Mouse (Mus musculus) MEL (cell line): ENCODE measurements at regions not wholly inside any gene's neighbourhood (a gene's known extent, or its start where the extent isn't known, plus 50 kb on each side); places are given as distances from the start of the nearest gene placed in this dataset.

Experiments
- DNase-seq: peaks from one replicate; pipeline ENCODE4 v3.0.0; 2011; ENCODE audit warnings: low read depth, low spot score
- H3K27ac ChIP-seq: 2 replicates; pipeline ENCODE4 v1.5.1; 2012; ENCODE audit warnings: low read depth, mild to moderate bottlenecking, control low read depth, low read length, moderate library complexity; ENCODE audit not compliant: control insufficient read depth
- H3K27me3 ChIP-seq, 2 experiments: fragments of 150-350 bp in 1 of 2; sonication (generic) in 1 of 2; 2 replicates each; pipeline ENCODE4 v1.6.1; 2012; ENCODE audit warnings: low read length in 2 of 2, mild to moderate bottlenecking in 2 of 2, improper control_type of control experiment in 1 of 2, moderate library complexity in 1 of 2; ENCODE audit not compliant: insufficient read depth in 2 of 2, control insufficient read depth in 1 of 2
- H3K36me3 ChIP-seq, 2 experiments: 2 replicates each; pipeline ENCODE4 v1.6.1; 2012 to 2014; ENCODE audit warnings: low read length in 2 of 2, improper control_type of control experiment in 1 of 2, inconsistent platforms in 1 of 2, mild to moderate bottlenecking in 1 of 2; ENCODE audit not compliant: insufficient read depth in 2 of 2, control insufficient read depth in 1 of 2
- H3K4me1 ChIP-seq, 2 experiments: fragments of 150-350 bp in 1 of 2; sonication (generic) in 1 of 2; 2 replicates each; pipeline ENCODE4 v1.6.1; 2012; ENCODE audit warnings: low read length in 2 of 2, improper control_type of control experiment in 1 of 2, mild to moderate bottlenecking in 1 of 2; ENCODE audit not compliant: insufficient read depth in 2 of 2, control insufficient read depth in 1 of 2
- H3K4me3 ChIP-seq, 2 experiments: fragments of 150-350 bp in 1 of 2; sonication (generic) in 1 of 2; 2 replicates each; pipeline ENCODE4 v1.5.1; 2012; ENCODE audit warnings: low read depth in 2 of 2, low read length in 2 of 2, mild to moderate bottlenecking in 2 of 2, moderate library complexity in 2 of 2, control low read depth in 1 of 2, improper control_type of control experiment in 1 of 2; ENCODE audit not compliant: control insufficient read depth in 1 of 2, insufficient read depth in 1 of 2
- H3K79me2 ChIP-seq: 2 replicates; pipeline ENCODE4 v1.6.1; 2012; ENCODE audit warnings: mild to moderate bottlenecking, low read length, moderate library complexity; ENCODE audit not compliant: control insufficient read depth, poor library complexity, insufficient read depth
- H3K9ac ChIP-seq: 2 replicates; pipeline ENCODE4 v1.6.1; 2012; ENCODE audit warnings: low read depth, mild to moderate bottlenecking, control low read depth, low read length, moderate library complexity; ENCODE audit not compliant: control insufficient read depth, poor library complexity, severe bottlenecking
- H3K9me3 ChIP-seq: fragments of 150-350 bp; sonication (generic); replicated peaks from 2 replicates; pipeline ENCODE4 v1.6.1; 2012; ENCODE audit warnings: mild to moderate bottlenecking, low read length, improper control_type of control experiment, moderate library complexity; ENCODE audit not compliant: insufficient read depth
- CHD1 ChIP-seq: IDR thresholded peaks from 2 replicates; pipeline ENCODE4 v1.6.1; 2012; ENCODE audit warnings: low read depth, mild to moderate bottlenecking, inconsistent platforms, low read length, improper control_type of control experiment
- CHD2 ChIP-seq: IDR thresholded peaks from 2 replicates; pipeline ENCODE4 v1.6.1; 2011; ENCODE audit warnings: low read length, improper control_type of control experiment
- CTCF ChIP-seq, 3 experiments: IDR thresholded peaks in 2 of 3; conservative IDR thresholded peaks in 1 of 3; 2 replicates each; pipeline ENCODE4 v1.5.1; 2011 to 2012; ENCODE audit warnings: low read length in 3 of 3, low read depth in 2 of 3, mild to moderate bottlenecking in 2 of 3, improper control_type of control experiment in 1 of 3, inconsistent platforms in 1 of 3, mixed read lengths in 1 of 3, moderate library complexity in 1 of 3; ENCODE audit not compliant: control insufficient read depth in 1 of 3, insufficient read depth in 1 of 3, poor library complexity in 1 of 3, severe bottlenecking in 1 of 3
- E2F4 ChIP-seq: IDR thresholded peaks from 2 replicates; pipeline ENCODE4 v1.6.1; 2011; ENCODE audit warnings: low read depth, low read length, improper control_type of control experiment, borderline replicate concordance
- ELF1 ChIP-seq: IDR thresholded peaks from 2 replicates; pipeline ENCODE4 v1.6.1; 2014; ENCODE audit warnings: low read depth, mild to moderate bottlenecking, inconsistent platforms, low read length, improper control_type of control experiment, moderate library complexity
- EP300 ChIP-seq, 2 experiments: IDR thresholded peaks; 2 replicates each; pipeline ENCODE4 v1.6.1; 2011; ENCODE audit warnings: improper control_type of control experiment in 2 of 2, low read length in 2 of 2, low read depth in 1 of 2, mild to moderate bottlenecking in 1 of 2
- GABPA ChIP-seq: IDR thresholded peaks from 2 replicates; pipeline ENCODE4 v1.6.1; 2012; ENCODE audit warnings: low read depth, mild to moderate bottlenecking, inconsistent platforms, low read length, improper control_type of control experiment, moderate library complexity
- GATA1 ChIP-seq: IDR thresholded peaks from 2 replicates; pipeline ENCODE4 v1.6.1; 2011; ENCODE audit warnings: low read depth, low read length, improper control_type of control experiment
- HCFC1 ChIP-seq: IDR thresholded peaks from 2 replicates; pipeline ENCODE4 v1.6.1; 2012; ENCODE audit warnings: low read depth, mild to moderate bottlenecking, inconsistent platforms, low read length, improper control_type of control experiment, moderate library complexity
- KAT2A ChIP-seq: conservative IDR thresholded peaks from 2 replicates; pipeline ENCODE4 v1.6.1; 2012; ENCODE audit warnings: low read depth, low read length, improper control_type of control experiment, inconsistent platforms
- MAX ChIP-seq: IDR thresholded peaks from 2 replicates; pipeline ENCODE4 v1.6.1; 2011; ENCODE audit warnings: low read length, improper control_type of control experiment
- MAZ ChIP-seq: IDR thresholded peaks from 2 replicates; pipeline ENCODE4 v1.6.1; 2012; ENCODE audit warnings: low read depth, mild to moderate bottlenecking, inconsistent platforms, low read length, improper control_type of control experiment
- MEF2A ChIP-seq: IDR thresholded peaks from 2 replicates; pipeline ENCODE4 v1.6.1; 2014; ENCODE audit warnings: low read depth, mild to moderate bottlenecking, inconsistent platforms, low read length, improper control_type of control experiment; ENCODE audit not compliant: poor library complexity, insufficient replicate concordance, severe bottlenecking; ENCODE audit errors: extremely low read depth
- MYB ChIP-seq: IDR thresholded peaks from 2 replicates; pipeline ENCODE4 v1.6.1; 2011; ENCODE audit warnings: mild to moderate bottlenecking, low read depth, low read length, improper control_type of control experiment
- NRF1 ChIP-seq: IDR thresholded peaks from 2 replicates; pipeline ENCODE4 v1.6.1; 2014; ENCODE audit warnings: low read depth, mild to moderate bottlenecking, inconsistent platforms, low read length, improper control_type of control experiment, moderate library complexity; ENCODE audit not compliant: poor library complexity, insufficient read depth, severe bottlenecking
- POLR2A ChIP-seq, 2 experiments: IDR thresholded peaks; 2 replicates each; pipeline ENCODE4 v1.6.1; 2011 to 2012; ENCODE audit warnings: low read length in 2 of 2, mild to moderate bottlenecking in 2 of 2, control low read depth in 1 of 2, improper control_type of control experiment in 1 of 2, low read depth in 1 of 2, moderate library complexity in 1 of 2; ENCODE audit not compliant: control insufficient read depth in 1 of 2, insufficient read depth in 1 of 2, poor library complexity in 1 of 2
- POLR2AphosphoS5 ChIP-seq: IDR thresholded peaks from 2 replicates; pipeline ENCODE4 v1.6.1; 2012; ENCODE audit warnings: low read depth, borderline replicate concordance, mild to moderate bottlenecking, inconsistent platforms, low read length, moderate library complexity, mixed read lengths
- RAD21 ChIP-seq: IDR thresholded peaks from 2 replicates; pipeline ENCODE4 v1.6.1; 2011; ENCODE audit warnings: mild to moderate bottlenecking, low read depth, low read length, improper control_type of control experiment
- RCOR1 ChIP-seq: IDR thresholded peaks from 2 replicates; pipeline ENCODE4 v1.6.1; 2012; ENCODE audit warnings: low read depth, mild to moderate bottlenecking, inconsistent platforms, low read length, improper control_type of control experiment
- SIN3A ChIP-seq: IDR thresholded peaks from 2 replicates; pipeline ENCODE4 v1.6.1; 2012; ENCODE audit warnings: low read length, improper control_type of control experiment, inconsistent platforms
- TAL1 ChIP-seq: IDR thresholded peaks from 2 replicates; pipeline ENCODE4 v1.6.1; 2012; ENCODE audit warnings: mild to moderate bottlenecking, inconsistent platforms, low read length, moderate library complexity, mixed read lengths
- TBP ChIP-seq: IDR thresholded peaks from 2 replicates; pipeline ENCODE4 v1.8.0; 2011; ENCODE audit warnings: low read depth, low read length, improper control_type of control experiment
- TCF12 ChIP-seq: IDR thresholded peaks from 2 replicates; pipeline ENCODE4 v1.6.1; 2014; ENCODE audit warnings: low read depth, mild to moderate bottlenecking, inconsistent platforms, low read length, improper control_type of control experiment, moderate library complexity
- USF1 ChIP-seq: IDR thresholded peaks from 2 replicates; pipeline ENCODE4 v1.6.1; 2014; ENCODE audit warnings: low read depth, mild to moderate bottlenecking, inconsistent platforms, low read length, improper control_type of control experiment, moderate library complexity
- USF2 ChIP-seq, 2 experiments: IDR thresholded peaks; 2 replicates each; pipeline ENCODE4 v1.6.1; 2011 to 2012; ENCODE audit warnings: improper control_type of control experiment in 2 of 2, low read length in 2 of 2, borderline replicate concordance in 1 of 2, inconsistent platforms in 1 of 2, low read depth in 1 of 2, mild to moderate bottlenecking in 1 of 2; ENCODE audit not compliant: insufficient read depth in 1 of 2
- ZMIZ1 ChIP-seq: IDR thresholded peaks from 2 replicates; pipeline ENCODE4 v1.6.1; 2012; ENCODE audit warnings: low read depth, mild to moderate bottlenecking, inconsistent platforms, low read length, improper control_type of control experiment, moderate library complexity
- ZNF384 ChIP-seq: IDR thresholded peaks from 2 replicates; pipeline ENCODE4 v1.6.1; 2012; ENCODE audit warnings: low read depth, mild to moderate bottlenecking, inconsistent platforms, low read length, improper control_type of control experiment

GRCm38 (mm10) chr2:135564231-135564630 lies 94.6 kb upstream of the Plcb4 start:
- Histone ChIP-seq H3K9ac (no peak overlapping the region), H3K9me3 (no peaks in the 10 kb centered on the region), H3K36me3 (no peaks in the 10 kb centered on the region), H3K4me1 (no peaks in the 10 kb centered on the region), H3K27me3 (no peaks in the 10 kb centered on the region), H3K4me3 (no peak overlapping the region), H3K27ac (no peak overlapping the region), H3K79me2 (no peaks in the 10 kb centered on the region)
- DNase-seq, result no peak
- TF ChIP-seq USF1 (no peak), MYB (no peak), MEF2A (no peak), KAT2A (no peak), USF2 (IDR thresholded peaks at IDR 0.05; ENCODE audit: borderline replicate concordance in 1 of 2, insufficient read depth in 1 of 2, low read depth in 1 of 2, low read length in 2 of 2) (no peak), TAL1 (no peak), NRF1 (no peak), MAX (no peak), POLR2AphosphoS5 (no peak), ELF1 (no peak), E2F4 (no peak), ZMIZ1 (no peak), CHD2 (no peak), HCFC1 (no peak), CTCF (IDR thresholded peaks at IDR 0.05 in 2 of 3, conservative IDR thresholded peaks at IDR 0.05 in 1 of 3; ENCODE audit: control insufficient read depth in 1 of 3, insufficient read depth in 1 of 3, low read depth in 2 of 3, low read length in 3 of 3, poor library complexity in 1 of 3, severe bottlenecking in 1 of 3) (no peak), GABPA (no peak), ZNF384 (no peak), SIN3A (no peak), POLR2A (IDR thresholded peaks at IDR 0.05; ENCODE audit: control insufficient read depth in 1 of 2, insufficient read depth in 1 of 2, low read depth in 1 of 2, low read length in 2 of 2, poor library complexity in 1 of 2) (no peak)

- H3K9ac ChIP-seq, result no peak overlapping the region
- no peaks in the 10 kb centered on the region for H3K27me3 ChIP-seq
- no peaks in the 10 kb centered on the region for H3K9me3 ChIP-seq
- H3K4me1 ChIP-seq, result no peaks in the 10 kb centered on the region
- H3K4me3 ChIP-seq, result no peak overlapping the region
- H3K36me3 ChIP-seq, result no peaks in the 10 kb centered on the region
- no peaks in the 10 kb centered on the region for H3K79me2 ChIP-seq
- H3K27ac ChIP-seq, result no peak overlapping the region
- no peak for DNase-seq
- TF ChIP-seq POLR2AphosphoS5 (no peak), RCOR1 (no peak), GATA1 (no peak), TBP (no peak), CTCF (IDR thresholded peaks at IDR 0.05 in 2 of 3, conservative IDR thresholded peaks at IDR 0.05 in 1 of 3; ENCODE audit: control insufficient read depth in 1 of 3, insufficient read depth in 1 of 3, low read depth in 2 of 3, low read length in 3 of 3, poor library complexity in 1 of 3, severe bottlenecking in 1 of 3) (no peak), TCF12 (no peak), POLR2A (IDR thresholded peaks at IDR 0.05; ENCODE audit: control insufficient read depth in 1 of 2, insufficient read depth in 1 of 2, low read depth in 1 of 2, low read length in 2 of 2, poor library complexity in 1 of 2) (no peak), RAD21 (no peak), MYB (no peak), MAZ (no peak), TAL1 (no peak), CHD2 (no peak), CHD1 (no peak), ELF1 (no peak), NRF1 (no peak), E2F4 (no peak), EP300 (IDR thresholded peaks at IDR 0.05; ENCODE audit: low read depth in 1 of 2, low read length in 2 of 2) (no peak)
Observed at GRCm38 (mm10) chr2:135568350-135568749, 90.5 kb upstream of the Plcb4 start.
